10 mouse cellular contexts compared by ENCODE assay signal in the genomic region with DNA sequence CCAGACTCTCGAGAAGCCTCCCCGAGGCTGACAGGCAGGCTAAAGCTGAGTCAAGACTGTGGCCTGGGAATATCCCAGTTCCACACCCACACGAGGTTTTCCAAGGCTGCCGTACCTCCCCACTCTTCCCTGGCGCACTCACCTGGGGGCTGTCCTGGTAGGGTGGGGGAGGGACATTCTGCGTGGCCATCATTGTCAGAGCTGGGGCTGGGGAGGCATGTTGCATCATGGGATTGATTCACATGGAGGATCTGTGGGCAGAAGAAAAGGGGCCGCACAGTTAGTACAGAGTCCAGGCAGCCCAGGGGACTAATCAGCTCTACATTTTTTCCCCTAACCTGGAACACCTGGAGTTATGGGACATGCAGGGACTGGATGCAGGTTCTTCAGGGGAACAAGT.
"Had no signal": no experiment of that assay in that cellular context is flagged by ENCODE, and none has a peak within 500 bp of the region (broad histone marks: within the 10 kb centered on the region; RNA-seq: fewer than 3 reads in every experiment).

No protein-coding gene starts in this region.

- H3K27me3 ChIP-seq: midbrain, embryonic 15.5 days; neural tube, embryonic 15.5 days had no signal

- H3K4me3 ChIP-seq: layer of hippocampus, adult 2 months; limb, embryonic 15.5 days; liver, embryonic 12.5 days; midbrain, embryonic 15.5 days; neural tube, embryonic 15.5 days had no signal

- ATAC-seq: liver, embryonic 12.5 days had no signal

- H3K4me1 ChIP-seq: liver, embryonic 12.5 days had no signal

- H3K9ac ChIP-seq: limb, embryonic 15.5 days; liver, embryonic 12.5 days; lung, embryonic 14.5 days; midbrain, embryonic 15.5 days; neural tube, embryonic 15.5 days had no signal

- H3K4me2 ChIP-seq: limb, embryonic 15.5 days; liver, embryonic 12.5 days; lung, embryonic 14.5 days; midbrain, embryonic 15.5 days; neural tube, embryonic 15.5 days had no signal

- DNase-seq: kidney, adult 11 months; right cerebral cortex, adult 18-20 months; right cerebral cortex, postnatal 25 days had no signal

- H3K36me3 ChIP-seq: limb, embryonic 15.5 days; liver, embryonic 12.5 days; midbrain, embryonic 15.5 days had no signal

- H3K27ac ChIP-seq: kidney, postnatal 0 days; layer of hippocampus, adult 2 months; limb, embryonic 15.5 days; liver, embryonic 12.5 days; midbrain, embryonic 15.5 days; neural tube, embryonic 15.5 days had no signal

- H3K9me3 ChIP-seq: limb, embryonic 15.5 days; liver, embryonic 12.5 days; midbrain, embryonic 15.5 days; neural tube, embryonic 15.5 days had no signal
